Mouse (Mus musculus) brain, embryonic 14.5 days (tissue): ENCODE results near the gene Rbpjl.

Source experiments
- CTCF ChIP-seq: fragments of 200-500 bp; IDR thresholded peaks from 2 replicates; pipeline ENCODE4 v1.5.1; 2012; ENCODE audit warnings: inconsistent platforms, mild to moderate bottlenecking, moderate library complexity, borderline replicate concordance; ENCODE audit not compliant: insufficient read depth, insufficient read length; ENCODE audit errors: extremely low read depth
- POLR2A ChIP-seq: fragments of 200-500 bp; IDR thresholded peaks from 2 replicates; pipeline ENCODE4 v1.6.1; 2012; ENCODE audit warnings: mild to moderate bottlenecking, inconsistent platforms, borderline replicate concordance; ENCODE audit not compliant: poor library complexity, insufficient read depth, insufficient read length, severe bottlenecking; ENCODE audit errors: extremely low read depth

- TF ChIP-seq POLR2A, result no peak
- no peak for TF ChIP-seq CTCF
These were observed 2.6 kb downstream of the Rbpjl start for GRCm38 (mm10) chr2:164405519-164405918.
